Mouse (Mus musculus) heart, adult 2 months (tissue): ENCODE data around the gene Sun5.

Source experiments
- CTCF ChIP-seq: fragments of 200-600 bp; IDR thresholded peaks from 2 replicates; pipeline ENCODE4 v1.8.1; 2022; ENCODE audit warnings: antibody characterized with exemption, mild to moderate bottlenecking, moderate library complexity
- EP300 ChIP-seq: fragments of 200-500 bp; IDR thresholded peaks from 2 replicates; pipeline ENCODE4 v1.6.1; 2011; ENCODE audit warnings: low read depth, low read length, control low read depth; ENCODE audit not compliant: insufficient read depth
- POLR2A ChIP-seq: fragments of 200-500 bp; IDR thresholded peaks from 2 replicates; pipeline ENCODE4 v1.6.1; 2011; ENCODE audit warnings: mild to moderate bottlenecking, low read depth, low read length, control low read depth; ENCODE audit not compliant: insufficient read depth

DNA sequence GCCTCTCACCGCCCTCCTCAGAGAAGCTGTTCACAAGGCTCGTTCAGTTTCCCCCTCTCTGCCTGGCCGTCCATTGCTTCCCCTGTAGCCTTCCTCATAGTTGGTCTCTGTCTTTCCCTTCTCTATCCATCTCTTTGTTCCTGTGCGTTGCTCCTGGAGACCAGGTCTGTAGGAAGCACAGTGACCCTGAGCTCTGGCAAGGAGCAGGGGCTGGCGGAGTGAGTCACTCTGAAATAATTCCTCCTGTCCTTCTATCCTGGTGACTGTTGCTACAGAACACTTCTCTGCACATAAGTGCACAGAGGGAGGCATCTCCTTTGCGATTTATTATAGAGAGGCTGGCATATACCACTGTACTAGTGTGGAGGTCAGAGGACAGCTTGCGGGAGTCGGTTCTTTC is 62.7 kb downstream of the Sun5 start:
- no peak for TF ChIP-seq CTCF
- TF ChIP-seq EP300, result no peak
- TF ChIP-seq POLR2A, result no peak
